Mouse (Mus musculus): ENCODE measurements at regions not wholly inside any gene's neighbourhood (a gene's known extent, or its start where the extent isn't known, plus 50 kb on each side); places are given as distances from the start of the nearest gene placed in this dataset.
A peak's percentile ranks its signal among the peaks of the same experiment; 100 is the strongest.

DNA sequence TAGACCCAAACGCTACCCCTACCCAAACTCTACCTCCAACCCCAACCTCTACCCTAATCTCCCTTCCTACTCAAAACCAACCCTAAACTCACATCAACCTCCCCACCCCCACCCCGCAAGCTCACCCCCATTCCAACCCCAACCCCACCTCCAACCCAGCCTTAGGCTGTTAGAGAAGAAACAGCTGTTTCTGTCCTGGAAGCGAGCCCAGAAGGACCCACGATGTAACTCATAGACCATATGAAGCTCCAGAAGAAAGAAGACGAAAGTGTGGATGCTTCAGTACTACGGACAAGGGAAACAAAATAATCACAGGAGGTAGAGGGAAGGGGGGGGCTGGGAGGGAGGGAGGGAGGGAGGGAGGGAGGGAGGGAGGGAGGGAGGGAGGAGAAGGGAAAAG is 58.4 kb downstream of the Sox11 start:
- DNase-seq, result no peak
- no peaks in the 10 kb centered on the region for H3K4me1 ChIP-seq (ENCODE audit: control insufficient read depth, insufficient read depth, low read length)
- H3K4me3 ChIP-seq (replicated peaks; ENCODE audit: extremely low read depth, low read depth, low read length), result no peak overlapping the region
- TF ChIP-seq POLR2A (IDR thresholded peaks at IDR 0.05; ENCODE audit: borderline replicate concordance, extremely low read depth, low read depth, low read length) (no peak), CTCF (IDR thresholded peaks at IDR 0.05; ENCODE audit: insufficient read depth, low read length) (no peak)
- 53% methylated on average over 6 of the region's 6 CpGs for WGBS

DNA sequence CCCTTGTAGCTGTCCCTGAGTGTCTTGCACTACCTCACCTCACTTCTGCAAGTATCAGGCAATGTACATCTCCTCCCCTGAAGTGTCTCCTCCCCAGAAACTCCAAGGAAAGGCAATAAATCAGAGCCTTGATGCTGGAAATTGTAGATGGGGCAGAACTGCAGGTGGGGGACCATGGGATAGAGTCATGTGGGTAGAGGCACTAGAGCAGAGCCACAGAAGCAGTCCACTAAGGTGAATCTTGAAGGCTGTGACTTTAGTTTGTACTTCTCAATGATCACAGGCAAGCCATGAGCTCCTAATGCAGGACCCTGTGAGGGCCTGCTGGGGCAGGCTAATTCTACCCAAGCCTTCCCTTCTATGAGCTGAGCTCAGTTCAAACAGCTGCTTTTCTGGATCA is 80.4 kb downstream of the Sox11 start:
- TF ChIP-seq CTCF (IDR thresholded peaks at IDR 0.05; ENCODE audit: insufficient read depth, low read length) (no peak), POLR2A (IDR thresholded peaks at IDR 0.05; ENCODE audit: borderline replicate concordance, extremely low read depth, low read depth, low read length) (no peak)
- DNase-seq, result no peak
- Histone ChIP-seq H3K4me3 (replicated peaks; ENCODE audit: extremely low read depth, low read depth, low read length) (no peak overlapping the region), H3K4me1 (ENCODE audit: control insufficient read depth, insufficient read depth, low read length) (no peaks in the 10 kb centered on the region)

DNA sequence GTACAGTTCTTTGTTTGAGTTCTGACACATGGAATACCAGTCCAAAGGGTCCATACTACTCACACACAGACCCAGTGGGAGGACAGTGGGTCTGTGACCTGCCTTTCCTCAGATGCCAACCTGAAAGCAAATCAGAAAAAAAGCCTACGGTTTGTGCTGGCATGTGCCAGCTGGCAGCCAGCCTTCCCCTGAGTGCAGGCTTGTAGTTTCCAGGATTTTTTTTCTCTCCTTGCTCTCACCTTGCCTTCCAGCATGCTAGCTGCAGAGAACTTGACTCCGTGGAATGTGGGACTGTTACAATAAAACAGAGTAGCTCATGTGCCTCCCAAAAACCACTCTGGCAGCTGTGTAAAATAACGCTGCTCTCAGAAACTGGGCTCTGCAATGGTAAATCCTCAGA is 88.2 kb downstream of the Sox11 start:
- DNase-seq, result peak; percentile 3
- H3K4me1 ChIP-seq (ENCODE audit: control insufficient read depth, insufficient read depth, low read length), result no peaks in the 10 kb centered on the region; the same call in 1 of the 2 replicates
- WGBS, result 29% methylated on average over 3 of the region's 3 CpGs
- TF ChIP-seq CTCF (IDR thresholded peaks at IDR 0.05; ENCODE audit: insufficient read depth, low read length) (no peak), POLR2A (IDR thresholded peaks at IDR 0.05; ENCODE audit: borderline replicate concordance, extremely low read depth, low read depth, low read length) (no peak)
- H3K4me3 ChIP-seq (replicated peaks; ENCODE audit: extremely low read depth, low read depth, low read length), result no peak overlapping the region

DNA sequence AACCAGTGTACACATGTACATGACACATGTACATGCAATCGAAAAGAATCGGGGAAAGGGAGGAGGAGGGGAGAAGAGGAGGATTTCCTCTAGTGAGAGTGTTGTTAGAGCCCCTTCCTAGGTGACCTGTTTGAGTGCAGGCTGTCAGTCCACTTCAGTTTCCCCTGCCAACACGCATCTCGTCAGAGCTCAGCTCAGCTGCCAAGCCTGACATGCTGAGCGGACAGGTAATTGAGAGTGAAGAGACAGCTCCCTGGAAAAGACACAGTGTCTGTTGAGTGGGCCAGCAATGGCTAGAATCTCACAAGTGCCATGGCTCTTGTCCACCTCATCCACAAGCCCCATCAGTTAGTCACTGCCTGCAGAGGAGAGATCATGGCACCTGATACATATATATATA is 90.9 kb downstream of the Sox11 start:
- no peak overlapping the region for H3K4me3 ChIP-seq (replicated peaks; ENCODE audit: extremely low read depth, low read depth, low read length)
- WGBS, result 69% methylated on average over 5 of the region's 5 CpGs

DNA sequence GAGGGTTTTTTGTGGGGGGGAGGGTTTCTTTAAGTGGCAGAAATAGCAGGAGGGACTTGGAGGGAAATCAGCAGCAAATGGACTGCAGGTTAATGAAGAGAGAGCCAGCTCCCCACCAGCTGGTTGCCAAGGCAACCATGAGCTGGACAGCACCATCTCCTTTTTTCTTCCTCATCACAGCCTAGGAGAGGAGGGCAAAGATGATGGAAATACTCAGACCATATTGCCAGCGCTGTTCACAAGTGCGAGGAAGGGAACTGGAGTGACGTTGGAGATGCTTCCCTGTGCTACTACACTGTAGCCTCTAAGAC is 93.9 kb downstream of the Sox11 start:
- H3K4me1 ChIP-seq (ENCODE audit: control insufficient read depth, insufficient read depth, low read length), result no peaks in the 10 kb centered on the region
- whole genome bisulfite sequencing, result 89% methylated on average over 3 of the region's 3 CpGs
- no peak overlapping the region for H3K4me3 ChIP-seq (replicated peaks; ENCODE audit: extremely low read depth, low read depth, low read length)
- DNase-seq, result no peak
- no peak for TF ChIP-seq POLR2A (IDR thresholded peaks at IDR 0.05; ENCODE audit: borderline replicate concordance, extremely low read depth, low read depth, low read length)
- no peak for TF ChIP-seq CTCF (IDR thresholded peaks at IDR 0.05; ENCODE audit: insufficient read depth, low read length)

More for the DNA sequence above, 90.9 kb downstream of the Sox11 start:
- TF ChIP-seq CTCF (IDR thresholded peaks at IDR 0.05; ENCODE audit: insufficient read depth, low read length) (no peak), POLR2A (IDR thresholded peaks at IDR 0.05; ENCODE audit: borderline replicate concordance, extremely low read depth, low read depth, low read length) (no peak)
- no peaks in the 10 kb centered on the region; the same call in 1 of the 2 replicates for H3K4me1 ChIP-seq (ENCODE audit: control insufficient read depth, insufficient read depth, low read length)
- no peak for DNase-seq

DNA sequence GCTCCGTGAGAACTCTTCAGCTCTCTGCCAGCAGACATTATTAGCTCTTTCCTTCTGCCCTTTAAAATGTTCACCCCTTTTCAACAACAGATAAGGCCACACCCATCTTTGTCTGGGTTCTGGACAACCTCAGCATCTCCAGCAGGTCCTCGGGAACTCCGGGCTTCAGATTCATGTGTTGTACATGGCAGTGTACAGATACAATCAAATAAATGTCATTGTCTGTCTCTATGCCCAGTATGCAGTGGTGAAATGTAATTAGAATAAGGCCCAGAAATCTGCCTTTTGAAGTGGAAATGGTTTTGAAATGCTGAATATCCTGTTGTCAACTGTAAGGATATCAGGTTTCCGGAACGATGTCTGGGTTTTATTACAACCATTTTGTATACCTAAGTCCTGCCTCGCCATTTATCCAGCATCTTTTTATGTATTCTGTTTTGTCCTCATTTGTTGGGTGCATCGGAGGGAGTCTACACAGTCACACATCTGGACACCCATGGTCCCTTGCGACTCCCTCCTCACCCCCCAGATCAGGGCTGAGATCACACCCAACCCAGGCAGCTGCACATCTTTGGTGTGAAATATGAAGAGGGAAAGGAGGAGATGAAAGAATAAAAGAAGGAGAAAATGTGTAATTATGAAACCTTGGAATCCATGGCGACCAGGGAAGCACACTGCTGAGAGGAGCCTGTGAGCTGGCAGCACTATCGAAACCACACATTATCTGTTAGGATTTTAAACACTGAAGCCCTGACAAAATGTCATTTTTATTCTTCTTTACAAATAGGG is 94.4 kb downstream of the Sox11 start:
- 70% methylated on average over 10 of the region's 10 CpGs for WGBS
- no peaks in the 10 kb centered on the region for H3K4me1 ChIP-seq (ENCODE audit: control insufficient read depth, insufficient read depth, low read length)
- DNase-seq, result no peak
- H3K4me3 ChIP-seq (replicated peaks; ENCODE audit: extremely low read depth, low read depth, low read length), result no peak overlapping the region
- no peak for TF ChIP-seq CTCF (IDR thresholded peaks at IDR 0.05; ENCODE audit: insufficient read depth, low read length)
- TF ChIP-seq POLR2A (IDR thresholded peaks at IDR 0.05; ENCODE audit: borderline replicate concordance, extremely low read depth, low read depth, low read length), result no peak

DNA sequence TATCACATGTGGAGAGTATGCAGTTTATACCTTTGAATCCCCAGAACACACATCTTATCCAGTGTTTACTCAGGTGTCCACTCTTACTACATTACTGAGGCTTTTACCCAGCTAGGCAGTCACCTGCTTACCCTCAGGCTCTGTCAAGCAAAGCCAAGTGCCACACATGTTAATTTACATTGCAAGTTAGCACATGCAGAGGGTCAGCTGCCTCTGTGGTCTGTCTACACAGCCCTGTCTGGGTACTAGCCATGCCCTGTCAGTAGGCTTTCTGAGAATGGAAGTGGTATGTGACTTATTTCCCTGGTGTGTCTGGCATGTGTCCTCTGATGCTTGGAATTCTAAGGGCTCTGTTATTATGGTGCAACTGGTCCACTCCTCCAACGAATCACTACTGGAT is 106.6 kb downstream of the Sox11 start:
- 38% methylated on average over 1 of the region's 1 CpGs for WGBS
- TF ChIP-seq POLR2A (IDR thresholded peaks at IDR 0.05; ENCODE audit: borderline replicate concordance, extremely low read depth, low read depth, low read length) (no peak), CTCF (IDR thresholded peaks at IDR 0.05; ENCODE audit: insufficient read depth, low read length) (no peak)
- Histone ChIP-seq H3K4me3 (replicated peaks; ENCODE audit: extremely low read depth, low read depth, low read length) (no peak overlapping the region), H3K4me1 (ENCODE audit: control insufficient read depth, insufficient read depth, low read length) (no peaks in the 10 kb centered on the region)
- no peak for DNase-seq

DNA sequence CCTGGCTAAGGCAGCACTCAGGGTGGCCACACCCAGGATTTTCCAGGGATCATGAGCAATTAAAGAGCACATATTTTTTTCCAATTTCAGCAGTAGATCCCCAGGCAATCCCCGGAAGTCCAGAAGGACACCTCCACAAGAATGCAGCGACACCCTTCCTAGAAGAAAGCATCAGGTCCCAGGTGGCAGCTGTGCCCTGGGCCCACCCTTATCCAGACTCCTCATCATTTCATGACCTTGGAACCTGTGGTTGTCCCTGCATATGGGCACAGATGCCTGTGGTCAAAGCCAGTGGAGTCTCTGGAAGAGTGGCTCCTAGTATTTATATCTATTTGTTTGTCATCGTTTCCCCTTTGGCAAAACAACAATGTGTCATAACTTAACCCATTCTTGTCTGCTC is 120.8 kb downstream of the Sox11 start:
- no peak for DNase-seq
- no peaks in the 10 kb centered on the region for H3K4me1 ChIP-seq (ENCODE audit: control insufficient read depth, insufficient read depth, low read length)
- WGBS, result 70% methylated on average over 3 of the region's 3 CpGs
- TF ChIP-seq CTCF (IDR thresholded peaks at IDR 0.05; ENCODE audit: insufficient read depth, low read length) (no peak), POLR2A (IDR thresholded peaks at IDR 0.05; ENCODE audit: borderline replicate concordance, extremely low read depth, low read depth, low read length) (no peak)
- H3K4me3 ChIP-seq (replicated peaks; ENCODE audit: extremely low read depth, low read depth, low read length), result no peak overlapping the region

DNA sequence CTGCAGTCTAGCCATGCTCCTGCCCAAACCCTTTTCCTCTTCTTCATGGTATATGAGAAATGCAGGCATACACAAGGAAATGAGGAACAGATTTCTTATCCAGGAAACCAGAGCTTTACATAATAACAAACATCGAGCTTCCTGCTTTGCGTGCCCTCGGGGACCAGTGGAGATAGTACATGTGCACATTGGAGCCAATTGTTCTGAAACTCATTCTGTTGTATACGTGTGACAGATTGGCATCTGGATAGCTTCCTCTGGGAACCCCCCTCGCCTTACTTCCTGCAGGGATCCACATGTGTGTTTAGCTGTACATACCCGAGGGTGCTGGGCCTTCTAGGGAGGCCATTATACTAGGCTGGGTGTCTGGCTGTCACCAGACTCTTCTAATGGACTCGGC is 141.2 kb downstream of the Sox11 start:
- Histone ChIP-seq H3K4me3 (replicated peaks; ENCODE audit: extremely low read depth, low read depth, low read length) (no peak overlapping the region), H3K4me1 (ENCODE audit: control insufficient read depth, insufficient read depth, low read length) (peaks cover 3% of the 10 kb centered on the region; the same call in 1 of the 2 replicates)
- 34% methylated on average over 7 of the region's 7 CpGs for WGBS
- TF ChIP-seq CTCF (IDR thresholded peaks at IDR 0.05; ENCODE audit: insufficient read depth, low read length) (no peak), POLR2A (IDR thresholded peaks at IDR 0.05; ENCODE audit: borderline replicate concordance, extremely low read depth, low read depth, low read length) (no peak)
- no peak for DNase-seq

DNA sequence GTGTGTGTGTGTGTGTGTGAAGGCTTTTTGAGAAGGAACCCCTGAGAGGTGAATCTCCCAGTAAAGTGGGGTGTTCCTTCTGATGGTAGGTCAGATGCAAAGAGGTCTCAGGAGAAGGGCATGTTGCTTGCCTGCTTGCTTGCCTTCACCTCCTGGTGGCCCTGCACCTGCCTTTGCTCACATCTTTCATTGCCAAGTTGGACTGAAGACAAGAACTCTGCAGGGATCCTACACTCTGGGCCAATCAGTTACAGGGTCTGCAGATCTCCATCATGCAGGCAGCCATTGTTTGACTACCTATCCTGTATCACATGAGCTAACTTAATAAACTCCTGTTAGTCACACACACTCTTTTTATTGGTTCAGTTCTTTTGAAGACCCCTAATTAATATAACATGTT is 148.4 kb downstream of the Sox11 start:
- TF ChIP-seq POLR2A (IDR thresholded peaks at IDR 0.05; ENCODE audit: borderline replicate concordance, extremely low read depth, low read depth, low read length) (no peak), CTCF (IDR thresholded peaks at IDR 0.05; ENCODE audit: insufficient read depth, low read length) (no peak)
- DNase-seq, result no peak
- Histone ChIP-seq H3K4me1 (ENCODE audit: control insufficient read depth, insufficient read depth, low read length) (no peaks in the 10 kb centered on the region), H3K4me3 (replicated peaks; ENCODE audit: extremely low read depth, low read depth, low read length) (no peak overlapping the region)

All from lung, adult 2 months (tissue).